Mouse (Mus musculus): ENCODE data around the gene Mpig6b.

DNA sequence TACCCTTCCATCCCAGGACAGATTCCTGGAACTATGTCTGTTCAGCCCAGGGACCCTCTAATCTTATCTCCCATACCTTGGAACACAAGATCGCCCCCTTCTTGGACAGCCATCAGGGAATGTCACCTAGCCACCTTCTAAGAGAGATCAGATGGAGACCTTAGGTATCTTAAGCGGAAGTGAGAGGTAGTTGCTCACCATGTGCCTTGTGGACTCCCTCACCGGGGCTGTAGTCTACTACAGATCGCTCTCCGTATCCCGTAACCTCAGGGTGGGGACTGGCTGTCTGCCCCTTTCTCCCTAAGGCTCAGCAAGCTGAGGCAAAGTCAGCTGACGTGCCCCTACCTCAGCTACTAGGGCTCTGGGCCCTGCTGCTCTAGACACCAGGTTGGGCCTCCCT lies 38.1 kb upstream of the Mpig6b start:
- no peak for TF ChIP-seq FLI1 (IDR thresholded peaks at IDR 0.05; ENCODE audit: low read length)
- TF ChIP-seq GATA1 (IDR thresholded peaks at IDR 0.05; ENCODE audit: borderline replicate concordance, low read length) = no peak

Data from megakaryocyte, embryonic 14.5 days (primary cell).